Mouse (Mus musculus) brain, embryonic 14.5 days (tissue): ENCODE measurements at regions not wholly inside any gene's neighbourhood (a gene's known extent, or its start where the extent isn't known, plus 50 kb on each side); places are given as distances from the start of the nearest gene placed in this dataset.

Experiments
- CTCF ChIP-seq: fragments of 200-500 bp; IDR thresholded peaks from 2 replicates; pipeline ENCODE4 v1.5.1; 2012; ENCODE audit warnings: inconsistent platforms, mild to moderate bottlenecking, moderate library complexity, borderline replicate concordance; ENCODE audit not compliant: insufficient read depth, insufficient read length; ENCODE audit errors: extremely low read depth
- POLR2A ChIP-seq: fragments of 200-500 bp; IDR thresholded peaks from 2 replicates; pipeline ENCODE4 v1.6.1; 2012; ENCODE audit warnings: mild to moderate bottlenecking, inconsistent platforms, borderline replicate concordance; ENCODE audit not compliant: poor library complexity, insufficient read depth, insufficient read length, severe bottlenecking; ENCODE audit errors: extremely low read depth

- TF ChIP-seq CTCF, result no peak
- TF ChIP-seq POLR2A, result no peak
Measured at GRCm38 (mm10) chr3:128043709-128044108, 147.6 kb upstream of the Fam241a start.
